Mouse (Mus musculus): ENCODE measurements around the gene Vps37c. TPM values are rescaled to one million over a fixed set of nuclear protein-coding genes. Genes with fewer than 3 reads are reported as not detected.

Vps37c gene
- total RNA-seq (2021): 19.1 and 23.6 TPM in 2 replicates
- long read RNA-seq, experiment 1, transcript Vps37c-201 (5 exons, 2,686 nt): major isoform, 60 of 108 reads
- long read RNA-seq, experiment 1, partial matches to known transcripts: 27 of 108 reads
- long read RNA-seq, experiment 1, other reads (novel, unspliced or antisense): 17 of 108 reads
- long read RNA-seq, experiment 2, transcript Vps37c-201 (5 exons, 2,686 nt): major isoform, 27 of 39 reads
- long read RNA-seq, experiment 2, partial matches to known transcripts: 3 of 39 reads
- long read RNA-seq, experiment 2, other reads (novel, unspliced or antisense): 8 of 39 reads

- peak; percentile 98 for DNase-seq
These were observed at the start of gene Vps37c for GRCm38 (mm10) chr19:10688537-10689352. TSS of gene Vps37c (plus strand) at chr19:10688735.

- no peak for DNase-seq
These were observed 48.5 kb upstream of the Vps37c start for GRCm38 (mm10) chr19:10640080-10640479.

GRCm38 (mm10) chr19:10640589-10641378 lies 47.8 kb upstream of the Vps37c start:
- no peak for DNase-seq

GRCm38 (mm10) chr19:10645616-10646015 lies 42.9 kb upstream of the Vps37c start:
- DNase-seq: peak; percentile 48

GRCm38 (mm10) chr19:10648156-10648555 lies 40.4 kb upstream of the Vps37c start:
- DNase-seq: no peak

- no peak for DNase-seq
These were observed 32.5 kb upstream of the Vps37c start for GRCm38 (mm10) chr19:10656058-10656457.

GRCm38 (mm10) chr19:10657742-10658141 lies 30.8 kb upstream of the Vps37c start:
- DNase-seq: no peak

- DNase-seq: no peak
These were observed 30.1 kb upstream of the Vps37c start for GRCm38 (mm10) chr19:10658406-10658805.

GRCm38 (mm10) chr19:10661373-10661772 lies 27.2 kb upstream of the Vps37c start:
- no peak for DNase-seq

GRCm38 (mm10) chr19:10661919-10662318 lies 26.6 kb upstream of the Vps37c start:
- DNase-seq: no peak

- DNase-seq: no peak
These were observed 25.9 kb upstream of the Vps37c start for GRCm38 (mm10) chr19:10662665-10663064.

- DNase-seq: no peak
These were observed 23.4 kb upstream of the Vps37c start for GRCm38 (mm10) chr19:10665093-10665492.

- DNase-seq: peak; percentile 73
These were observed 23.0 kb upstream of the Vps37c start for GRCm38 (mm10) chr19:10665499-10665898.

- DNase-seq: no peak
These were observed 17.2 kb upstream of the Vps37c start for GRCm38 (mm10) chr19:10671319-10671718.

GRCm38 (mm10) chr19:10671854-10672417 lies 16.6 kb upstream of the Vps37c start:
- DNase-seq: no peak

- DNase-seq: no peak
These were observed 15.3 kb upstream of the Vps37c start for GRCm38 (mm10) chr19:10673275-10673674.

- DNase-seq: no peak
These were observed 11.9 kb upstream of the Vps37c start for GRCm38 (mm10) chr19:10676656-10677055.

- peak; percentile 93 for DNase-seq
These were observed 10.4 kb upstream of the Vps37c start, which contains the start of gene Pga5 for GRCm38 (mm10) chr19:10677915-10678771. TSS of gene Pga5 (minus strand) at chr19:10678071.

- DNase-seq: no peak
These were observed 9.8 kb upstream of the Vps37c start for GRCm38 (mm10) chr19:10678772-10679067.

- no peak for DNase-seq
These were observed 7.0 kb upstream of the Vps37c start for GRCm38 (mm10) chr19:10681571-10681970.

GRCm38 (mm10) chr19:10685081-10685480 lies 3.5 kb upstream of the Vps37c start:
- no peak for DNase-seq

Data from adrenal gland, postnatal 14 days (tissue).